Mouse (Mus musculus) brain, embryonic 18.5 days (tissue): ENCODE measurements at regions not wholly inside any gene's neighbourhood (a gene's known extent, or its start where the extent isn't known, plus 50 kb on each side); places are given as distances from the start of the nearest gene placed in this dataset.

Experiments
- DNase-seq: peaks from one replicate; pipeline ENCODE4 v3.0.0-alpha.2; 2012; ENCODE audit warnings: low read depth, low spot score

GRCm38 (mm10) chr17:51683318-51683717 is 149.8 kb downstream of the Satb1 start:
- no peak for DNase-seq

- no peak for DNase-seq
Observed at GRCm38 (mm10) chr17:51682368-51682767, 150.7 kb downstream of the Satb1 start.

- DNase-seq, result no peak
Observed at GRCm38 (mm10) chr17:51677451-51677850, 155.6 kb downstream of the Satb1 start.

- DNase-seq, result no peak
Observed at GRCm38 (mm10) chr17:51658408-51658807, 174.7 kb downstream of the Satb1 start.

- no peak for DNase-seq
Observed at GRCm38 (mm10) chr17:51653881-51654280, 179.2 kb downstream of the Satb1 start.

GRCm38 (mm10) chr17:51651880-51652279 is 181.2 kb downstream of the Satb1 start:
- DNase-seq, result no peak

- DNase-seq, result no peak
Observed at GRCm38 (mm10) chr17:51649213-51649815, 183.8 kb downstream of the Satb1 start.

- DNase-seq, result no peak
Observed at GRCm38 (mm10) chr17:51646416-51646815, 186.7 kb downstream of the Satb1 start.

GRCm38 (mm10) chr17:51645866-51646265 is 187.2 kb downstream of the Satb1 start:
- DNase-seq, result no peak

GRCm38 (mm10) chr17:51642682-51643081 is 190.4 kb downstream of the Satb1 start:
- no peak for DNase-seq

- DNase-seq, result no peak
Observed at GRCm38 (mm10) chr17:51635913-51636312, 197.2 kb downstream of the Satb1 start.

GRCm38 (mm10) chr17:51631574-51631973 is 201.5 kb downstream of the Satb1 start:
- DNase-seq, result no peak

GRCm38 (mm10) chr17:51620528-51620927 is 212.6 kb downstream of the Satb1 start:
- DNase-seq, result peak; percentile 6

GRCm38 (mm10) chr17:51585263-51585662 is 247.8 kb downstream of the Satb1 start:
- no peak for DNase-seq

- no peak for DNase-seq
Observed at GRCm38 (mm10) chr17:51583984-51584880, 248.9 kb downstream of the Satb1 start.

- no peak for DNase-seq
Observed at GRCm38 (mm10) chr17:51583277-51583676, 249.8 kb downstream of the Satb1 start.

- no peak for DNase-seq
Observed at GRCm38 (mm10) chr17:51555854-51556253, 277.2 kb downstream of the Satb1 start.

GRCm38 (mm10) chr17:51554446-51554845 is 278.6 kb downstream of the Satb1 start:
- no peak for DNase-seq

GRCm38 (mm10) chr17:51552277-51553015 is 280.6 kb downstream of the Satb1 start:
- no peak for DNase-seq

- DNase-seq, result no peak
Observed at GRCm38 (mm10) chr17:51546999-51547398, 286.1 kb downstream of the Satb1 start.

- DNase-seq, result no peak
Observed at GRCm38 (mm10) chr17:51542544-51542943, 290.5 kb downstream of the Satb1 start.

GRCm38 (mm10) chr17:51534678-51535077 is 298.4 kb downstream of the Satb1 start:
- DNase-seq, result no peak
